Mouse (Mus musculus) monocyte, adult 59 days (primary cell): ENCODE results near the gene Lrrc74a. TPM values are rescaled to one million over a fixed set of nuclear protein-coding genes. Genes with fewer than 3 reads are reported as not detected.

Experiments used
- total RNA-seq, 2 experiments: library from RNA; stranded (reverse); gene quantifications; one replicate each; pipeline ENCODE4 v1.2.4; 2023

Gene Lrrc74a
- not detected for total RNA-seq

DNA sequence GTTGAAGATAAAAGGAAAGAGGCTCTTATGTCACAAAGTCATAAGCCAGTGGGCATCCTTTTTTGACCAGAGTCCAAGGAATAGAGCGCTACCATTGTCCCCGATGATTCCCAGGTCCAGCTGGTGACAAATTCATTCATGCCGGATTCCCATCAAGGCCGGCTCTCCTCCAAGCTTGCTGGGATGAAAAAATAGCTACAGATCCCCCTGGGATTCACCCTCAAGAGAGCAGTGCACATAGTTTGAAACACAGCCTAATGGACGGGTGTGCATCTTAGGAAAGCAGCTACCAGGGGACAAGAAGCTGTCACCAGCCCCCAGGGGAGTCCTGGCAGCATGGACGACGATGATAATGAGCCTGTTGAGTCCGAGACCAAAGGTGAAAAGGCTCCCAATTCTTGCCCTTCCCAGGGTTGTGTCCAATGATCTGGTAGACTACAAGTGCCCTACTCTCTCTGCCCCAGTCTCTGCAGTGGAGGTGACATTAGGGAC is at the start of gene Lrrc74a:
Lrrc74a (plus strand) TSS at position 51 of the 492 bp plus-strand sequence.

DNA sequence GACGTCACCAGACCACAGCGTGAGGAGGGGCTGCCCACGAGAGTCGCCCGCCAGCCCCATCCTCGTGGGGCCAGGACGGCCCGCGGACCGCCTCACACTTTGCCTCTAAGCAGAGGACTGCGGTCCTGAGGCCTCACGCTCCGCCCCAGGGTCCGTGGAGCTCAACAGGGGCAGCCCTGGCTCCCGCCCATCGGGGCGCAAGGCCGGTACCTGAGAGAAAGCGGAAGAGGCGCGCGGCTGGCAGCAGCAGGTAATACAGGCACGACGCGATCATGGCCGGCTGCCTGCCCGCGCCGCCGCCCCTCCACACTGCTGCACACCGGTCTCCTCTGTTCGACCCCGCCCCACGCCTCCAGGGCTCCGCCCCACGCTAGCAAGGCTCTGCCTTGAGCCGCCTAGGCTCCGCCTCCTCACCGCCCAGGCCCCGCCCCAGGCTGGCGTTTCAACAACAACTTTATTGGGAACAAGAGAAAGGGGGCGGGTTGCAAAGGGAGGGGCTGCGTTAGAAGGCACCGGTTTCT is 8.0 kb upstream of the Lrrc74a start, which contains the start of gene Angel1:
Angel1 (minus strand) TSS at position 341 of the 521 bp plus-strand sequence.

Other genes with a start within 250 kb of the Lrrc74a start
- gene Vash1, start 55.7 kb upstream of the Lrrc74a start, total RNA-seq: under 1 TPM in 1 of 2 experiments, not detected in 1; 0.18 TPM
- gene Angel1, start 7.9 kb upstream of the Lrrc74a start, total RNA-seq: 1 to 10 TPM; 2.7 to 3.1 TPM
- gene Irf2bpl, start 150.4 kb downstream of the Lrrc74a start, total RNA-seq: 10 to 100 TPM; 23.8 to 26.1 TPM
- gene Cipc, start 212.7 kb downstream of the Lrrc74a start, total RNA-seq: 10 to 100 TPM; 13.9 TPM